Mouse (Mus musculus) CH12.LX (cell line): ENCODE data around the gene Lima1.

ENCODE experiments used
- CHD2 ChIP-seq: IDR thresholded peaks from 2 replicates; pipeline ENCODE4 v1.6.1; 2011; ENCODE audit warnings: low read length, improper control_type of control experiment
- CTCF ChIP-seq, 2 experiments: IDR thresholded peaks in 1 of 2; conservative IDR thresholded peaks in 1 of 2; 2 replicates each; pipeline ENCODE4 v1.5.1; 2011 to 2012; ENCODE audit warnings: low read depth in 2 of 2, low read length in 2 of 2, improper control_type of control experiment in 1 of 2, inconsistent platforms in 1 of 2, mild to moderate bottlenecking in 1 of 2, moderate library complexity in 1 of 2
- MAFK ChIP-seq: IDR thresholded peaks from 2 replicates; pipeline ENCODE4 v1.6.1; 2011; ENCODE audit warnings: low read length, improper control_type of control experiment; ENCODE audit not compliant: insufficient replicate concordance
- TCF12 ChIP-seq: IDR thresholded peaks from 2 replicates; pipeline ENCODE4 v1.6.1; 2014; ENCODE audit warnings: low read depth, mild to moderate bottlenecking, inconsistent platforms, low read length, improper control_type of control experiment
- UBTF ChIP-seq: IDR thresholded peaks from 2 replicates; pipeline ENCODE4 v1.6.1; 2012; ENCODE audit warnings: low read depth, mild to moderate bottlenecking, inconsistent platforms, low read length, improper control_type of control experiment, moderate library complexity

DNA sequence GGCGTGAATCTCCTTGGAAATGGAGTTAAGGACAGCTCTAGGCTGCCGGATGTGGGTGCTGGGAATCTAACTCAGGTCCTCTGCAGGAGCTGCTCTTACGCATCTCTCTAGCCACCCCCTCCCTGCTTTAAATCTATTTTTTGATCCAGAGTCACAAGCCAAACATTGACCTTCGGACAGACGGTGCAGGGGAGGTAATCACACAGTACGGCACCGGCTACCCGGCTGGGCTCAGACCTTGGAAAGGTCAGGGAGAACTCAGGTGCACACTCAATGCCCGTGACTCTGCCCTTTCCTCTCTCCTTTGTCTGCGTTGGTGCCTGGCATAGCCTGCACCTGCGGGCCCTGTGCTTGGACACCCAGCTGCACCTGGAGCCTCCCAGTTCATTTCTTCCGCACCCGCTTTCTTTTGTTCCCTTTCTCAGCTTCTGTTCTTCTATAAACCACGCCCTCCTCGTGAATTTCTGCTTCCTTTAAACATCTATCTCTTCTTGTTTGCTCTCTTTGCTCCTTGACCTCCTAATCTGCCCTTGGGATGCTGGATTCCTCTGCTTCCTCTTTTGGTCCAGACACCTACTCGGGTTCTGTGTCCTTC lies 82.9 kb downstream of the Lima1 start:
- TF ChIP-seq CTCF (conservative IDR thresholded peaks at IDR 0.05 in 1 of 2, IDR thresholded peaks at IDR 0.05 in 1 of 2; ENCODE audit: low read depth in 2 of 2, low read length in 2 of 2) (no peak), CHD2 (no peak), TCF12 (no peak), UBTF (no peak), MAFK (no peak)
